Mouse (Mus musculus) intestine, embryonic 14.5 days (tissue): ENCODE measurements around the gene Arhgef2. TPM values are rescaled to one million over a fixed set of nuclear protein-coding genes. Genes with fewer than 3 reads are reported as not detected.

Source experiments
- ATAC-seq: fragments of 200-750 bp; cut with Nextera tagmentation; replicated peaks from 2 replicates; pipeline ENCODE4 v1.8.0; 2017; ENCODE audit warnings: low read depth, moderate number of reproducible peaks, moderate TSS enrichment, moderate library complexity; ENCODE audit not compliant: low FRiP score, low TSS enrichment
- DNase-seq: peaks from one replicate; pipeline ENCODE4 v3.0.0-alpha.2; 2018; ENCODE audit warnings: low spot score
- H3K27ac ChIP-seq: fragments of 300-500 bp; sonication (generic); 2 replicates; pipeline ENCODE4 v1.5.1; 2014; ENCODE audit warnings: low read depth, mild to moderate bottlenecking, control low read depth
- H3K27me3 ChIP-seq: fragments of 300-500 bp; sonication (generic); replicated peaks from 2 replicates; pipeline ENCODE4 v1.6.1; 2014; ENCODE audit warnings: low read length, control low read depth; ENCODE audit not compliant: control insufficient read depth, insufficient read depth
- H3K36me3 ChIP-seq: fragments of 300-500 bp; sonication (generic); 2 replicates; pipeline ENCODE4 v1.6.1; 2014; ENCODE audit warnings: low read length, control low read depth; ENCODE audit not compliant: control insufficient read depth, insufficient read depth
- H3K4me1 ChIP-seq: fragments of 300-500 bp; sonication (generic); replicated peaks from 2 replicates; pipeline ENCODE4 v1.6.1; 2014; ENCODE audit warnings: low read length, control low read depth, mixed read lengths; ENCODE audit not compliant: control insufficient read depth, insufficient read depth
- H3K4me2 ChIP-seq: fragments of 300-500 bp; sonication (generic); 2 replicates; pipeline ENCODE4 v1.6.1; 2014; ENCODE audit warnings: low read length
- H3K4me3 ChIP-seq: fragments of 300-500 bp; sonication (generic); 2 replicates; pipeline ENCODE4 v1.5.1; 2014; ENCODE audit warnings: low read depth, low read length, control low read depth, mixed read lengths
- H3K9ac ChIP-seq: fragments of 300-500 bp; sonication (generic); 2 replicates; pipeline ENCODE4 v1.6.1; 2014; ENCODE audit warnings: mild to moderate bottlenecking, low read length
- H3K9me3 ChIP-seq: fragments of 300-500 bp; sonication (generic); 2 replicates; pipeline ENCODE4 v1.6.1; 2016; ENCODE audit warnings: low read length, control low read depth; ENCODE audit not compliant: control insufficient read depth
- WGBS: fragments of 180-500 bp; shearing (Covaris S2); extraction: QIAGEN DNeasy Blood & Tissue Kit; methylation state at CpG from one replicate; pipeline ENCODE4 v1.1.7; 2014; 5-methylcytosine and 5-hydroxymethylcytosine counted together
- polyA plus RNA-seq: library from polyadenylated mRNA; unstranded; fragments of >200 nt; fragmentation: Nextera tagmentation; extraction: Ambion mirVana; gene quantifications from 2 replicates; pipeline ENCODE4 v1.2.1, GENCODE M21; 2014

Arhgef2 gene
- polyA plus RNA-seq, 1 experiment from 2014 or later, result 87.0 TPM

GRCm38 (mm10) chr3:88626316-88626715 is 20.6 kb downstream of the Arhgef2 start:
- Histone ChIP-seq H3K9ac (no peak overlapping the region), H3K36me3 (peaks cover 43% of the 10 kb centered on the region), H3K9me3 (no peaks in the 10 kb centered on the region), H3K27me3 (no peaks in the 10 kb centered on the region), H3K4me3 (no peak overlapping the region), H3K4me2 (no peak overlapping the region), H3K27ac (no peak overlapping the region), H3K4me1 (peaks cover 24% of the 10 kb centered on the region)
- no peak for DNase-seq
- 70% methylated on average over 7 of the region's 7 CpGs for WGBS
- no peak for ATAC-seq

GRCm38 (mm10) chr3:88627114-88627513 is 21.3 kb downstream of the Arhgef2 start:
- H3K4me1 ChIP-seq, result peaks cover 24% of the 10 kb centered on the region
- H3K27ac ChIP-seq, result no peak overlapping the region
- DNase-seq, result no peak
- no peaks in the 10 kb centered on the region for H3K27me3 ChIP-seq
- no peak overlapping the region for H3K9ac ChIP-seq
- H3K36me3 ChIP-seq, result peaks cover 51% of the 10 kb centered on the region
- H3K4me2 ChIP-seq, result no peak overlapping the region
- 54% methylated on average over 4 of the region's 4 CpGs for WGBS
- H3K9me3 ChIP-seq, result no peaks in the 10 kb centered on the region
- no peak overlapping the region for H3K4me3 ChIP-seq
- ATAC-seq, result no peak

- Histone ChIP-seq H3K36me3 (peaks cover 55% of the 10 kb centered on the region), H3K4me3 (no peak overlapping the region), H3K9ac (no peak overlapping the region), H3K4me1 (peaks cover 24% of the 10 kb centered on the region), H3K4me2 (no peak overlapping the region), H3K27me3 (no peaks in the 10 kb centered on the region), H3K9me3 (no peaks in the 10 kb centered on the region), H3K27ac (no peak overlapping the region)
- 88% methylated on average over 2 of the region's 2 CpGs for WGBS
- DNase-seq (no peak), ATAC-seq (no peak)
Observed at GRCm38 (mm10) chr3:88627535-88627934, 21.8 kb downstream of the Arhgef2 start.

DNA sequence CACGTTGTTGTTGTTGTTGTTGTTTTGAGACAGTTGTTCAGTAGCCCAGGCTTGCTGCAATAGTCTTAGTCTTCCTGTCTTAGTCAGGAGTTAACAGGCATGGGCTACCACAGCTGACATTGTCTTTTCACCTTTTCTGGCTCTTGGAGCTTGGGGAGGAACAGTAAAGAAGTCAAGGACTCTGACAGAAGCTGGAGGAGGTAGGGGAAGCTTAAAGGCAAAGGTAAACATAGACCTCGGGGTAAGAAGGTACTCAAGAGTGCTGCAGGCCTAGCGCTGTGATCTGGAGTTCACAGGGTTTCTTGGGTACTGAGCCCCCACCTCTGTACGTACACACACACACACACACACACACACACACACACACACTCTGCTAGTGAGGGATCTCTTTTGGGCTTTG is 23.0 kb downstream of the Arhgef2 start:
- DNase-seq (no peak), ATAC-seq (no peak)
- Histone ChIP-seq H3K9ac (no peak overlapping the region), H3K36me3 (peaks cover 68% of the 10 kb centered on the region), H3K27me3 (no peaks in the 10 kb centered on the region), H3K4me3 (no peak overlapping the region), H3K4me2 (no peak overlapping the region), H3K27ac (no peak overlapping the region), H3K4me1 (peaks cover 23% of the 10 kb centered on the region), H3K9me3 (no peaks in the 10 kb centered on the region)
- 46% methylated on average over 4 of the region's 4 CpGs for WGBS

- Histone ChIP-seq H3K9me3 (no peaks in the 10 kb centered on the region), H3K9ac (no peak overlapping the region), H3K4me1 (peaks cover 18% of the 10 kb centered on the region), H3K27ac (no peak overlapping the region), H3K27me3 (no peaks in the 10 kb centered on the region), H3K4me3 (no peak overlapping the region), H3K4me2 (no peak overlapping the region), H3K36me3 (peaks cover 72% of the 10 kb centered on the region)
- ATAC-seq, result no peak
- no peak for DNase-seq
- 77% methylated on average over 13 of the region's 13 CpGs for WGBS
Observed at GRCm38 (mm10) chr3:88629244-88629643, 23.5 kb downstream of the Arhgef2 start.

DNA sequence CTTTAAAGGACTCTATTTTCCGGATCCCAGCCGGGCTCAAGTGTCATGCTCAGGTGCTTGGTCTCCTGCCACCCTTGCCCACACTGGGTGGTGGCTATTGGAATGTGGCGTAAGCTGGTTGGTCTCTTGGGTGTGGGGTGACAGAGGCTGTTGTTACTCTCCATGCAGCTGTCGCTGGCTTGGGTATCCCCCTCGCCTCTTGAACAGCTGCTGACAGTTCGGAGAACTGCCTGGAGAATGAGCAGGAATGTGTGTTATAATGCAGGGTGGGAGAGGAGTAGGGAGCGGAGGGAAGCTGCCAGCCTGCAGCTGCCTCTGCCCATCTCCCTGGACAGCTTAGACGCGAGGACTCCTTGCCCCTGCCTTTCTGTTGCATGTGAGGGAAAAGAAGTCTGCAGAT is 24.3 kb downstream of the Arhgef2 start:
- 70% methylated on average over 9 of the region's 9 CpGs for WGBS
- Histone ChIP-seq H3K9me3 (no peaks in the 10 kb centered on the region), H3K27me3 (no peaks in the 10 kb centered on the region), H3K4me1 (peaks cover 10% of the 10 kb centered on the region), H3K27ac (no peak overlapping the region), H3K9ac (no peak overlapping the region), H3K36me3 (peaks cover 75% of the 10 kb centered on the region), H3K4me3 (no peak overlapping the region), H3K4me2 (no peak overlapping the region)
- DNase-seq (no peak), ATAC-seq (no peak)

GRCm38 (mm10) chr3:88630849-88631341 is 25.1 kb downstream of the Arhgef2 start:
- Histone ChIP-seq H3K9me3 (no peaks in the 10 kb centered on the region), H3K27me3 (no peaks in the 10 kb centered on the region), H3K27ac (no peak overlapping the region), H3K4me2 (no peak overlapping the region), H3K36me3 (peaks cover 79% of the 10 kb centered on the region), H3K9ac (no peak overlapping the region), H3K4me3 (no peak overlapping the region), H3K4me1 (peaks cover 8% of the 10 kb centered on the region)
- WGBS, result 67% methylated on average over 6 of the region's 6 CpGs
- DNase-seq (no peak), ATAC-seq (no peak)

DNA sequence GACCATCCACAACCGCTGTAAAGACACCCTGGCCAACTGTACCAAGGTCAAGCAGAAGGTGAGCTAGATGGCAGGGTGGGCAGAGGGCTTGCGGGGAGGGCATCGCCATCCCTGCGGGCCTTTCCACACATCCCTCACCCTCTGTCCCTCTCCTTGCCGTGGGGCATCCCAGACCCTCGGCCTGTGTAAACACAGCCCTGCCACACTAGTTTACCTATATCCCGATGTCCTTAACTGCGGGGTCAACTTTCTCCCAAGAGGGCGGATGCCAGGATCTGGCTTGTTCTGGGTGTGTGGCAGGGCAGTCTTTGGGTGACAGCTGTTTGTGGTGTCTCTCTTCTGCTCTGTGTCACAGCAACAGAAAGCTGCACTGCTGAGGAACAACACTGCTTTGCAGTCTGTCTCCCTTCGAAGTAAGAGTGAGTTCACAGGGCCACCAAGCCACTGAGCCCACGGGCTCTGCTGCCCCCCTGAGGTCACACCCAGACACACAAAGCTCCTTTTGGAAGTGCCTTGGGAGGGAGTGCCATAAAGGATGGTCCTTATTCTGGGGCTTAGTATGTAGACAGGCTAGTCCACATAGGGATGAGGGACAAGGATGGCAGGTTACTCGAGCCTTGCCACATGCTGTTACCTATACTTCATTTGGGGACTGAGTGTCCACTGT is 26.3 kb downstream of the Arhgef2 start:
- Histone ChIP-seq H3K36me3 (peaks cover 86% of the 10 kb centered on the region), H3K4me1 (peaks cover 4% of the 10 kb centered on the region), H3K27ac (no peak overlapping the region), H3K27me3 (no peaks in the 10 kb centered on the region), H3K9ac (no peak overlapping the region), H3K4me2 (no peak overlapping the region), H3K9me3 (no peaks in the 10 kb centered on the region), H3K4me3 (no peak overlapping the region)
- ATAC-seq (no peak), DNase-seq (no peak)
- WGBS, result 69% methylated on average over 12 of the region's 12 CpGs

DNA sequence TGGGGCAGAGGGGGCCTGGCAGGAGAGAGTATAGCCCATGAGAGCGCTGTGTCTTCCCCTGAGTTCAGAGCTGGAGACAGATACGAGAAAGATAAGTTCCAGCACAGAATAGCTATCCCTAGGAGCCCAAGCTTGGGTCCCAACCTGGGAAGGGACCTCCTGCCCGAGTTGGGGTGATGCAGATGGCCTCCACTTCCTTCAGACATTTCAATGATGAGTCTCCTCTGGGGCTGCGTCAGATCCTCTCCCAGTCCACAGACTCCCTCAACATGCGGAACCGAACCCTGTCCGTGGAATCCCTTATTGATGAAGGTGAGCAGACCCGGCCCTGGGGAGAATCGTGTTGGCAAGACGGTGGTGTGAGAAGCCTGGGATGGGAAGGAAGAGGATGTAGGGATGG is 27.3 kb downstream of the Arhgef2 start:
- H3K36me3 ChIP-seq, result peaks cover 92% of the 10 kb centered on the region
- H3K9ac ChIP-seq, result no peak overlapping the region
- no peak overlapping the region for H3K4me3 ChIP-seq
- H3K9me3 ChIP-seq, result no peaks in the 10 kb centered on the region
- H3K4me1 ChIP-seq, result peaks cover 3% of the 10 kb centered on the region; the same call in 1 of the 2 replicates
- H3K27ac ChIP-seq, result no peak overlapping the region
- no peak for DNase-seq
- no peaks in the 10 kb centered on the region for H3K27me3 ChIP-seq
- 96% methylated on average over 10 of the region's 10 CpGs for WGBS
- no peak overlapping the region for H3K4me2 ChIP-seq
- no peak for ATAC-seq
